Mouse (Mus musculus) G1E (cell line): Measurements from ENCODE around the gene Ms4a12. TPM values are rescaled to one million over a fixed set of nuclear protein-coding genes. Genes with fewer than 3 reads are reported as not detected.
"Not testable (repeated sequence)": the region's sequence is repeated elsewhere in the genome, so short reads cannot be mapped to it uniquely, and the experiment has no call there.

ENCODE experiments used
- ATAC-seq: 2 replicates; pipeline ENCODE4 v1.8.0; 2016; ENCODE audit warnings: mild to moderate bottlenecking; ENCODE audit not compliant: insufficient number of reproducible peaks, poor library complexity, low FRiP score, severe bottlenecking; ENCODE audit errors: extremely low read depth
- DNase-seq: peaks from one replicate; pipeline ENCODE4 v3.0.0; 2012; ENCODE audit warnings: low spot score
- H3K27me3 ChIP-seq: 2 replicates; pipeline ENCODE4 v1.6.1; 2012; ENCODE audit warnings: mild to moderate bottlenecking, low read length, inconsistent platforms; ENCODE audit not compliant: insufficient read depth
- H3K36me3 ChIP-seq: replicated peaks from 2 replicates; pipeline ENCODE3; 2012; ENCODE audit warnings: mild to moderate bottlenecking, inconsistent platforms
- H3K4me1 ChIP-seq: 2 replicates; pipeline ENCODE4 v1.6.1; 2012; ENCODE audit warnings: low read depth, low read length, inconsistent platforms, mixed read lengths; ENCODE audit not compliant: insufficient read depth
- H3K4me3 ChIP-seq: 2 replicates; pipeline ENCODE4 v1.5.1; 2012; ENCODE audit warnings: low read depth, mild to moderate bottlenecking, inconsistent platforms, low read length, moderate library complexity, mixed read lengths
- H3K9me3 ChIP-seq: replicated peaks from 2 replicates; pipeline ENCODE4 v1.6.1; 2012; ENCODE audit warnings: inconsistent platforms
- CTCF ChIP-seq: IDR thresholded peaks from 2 replicates; pipeline ENCODE4 v1.5.1; 2012; ENCODE audit warnings: low read depth, low read length, inconsistent platforms, mixed read lengths
- GATA1 ChIP-seq: IDR thresholded peaks from 2 replicates; pipeline ENCODE4 v1.6.1; 2012; ENCODE audit warnings: borderline replicate concordance, low read length, inconsistent platforms, mixed read lengths
- GATA2 ChIP-seq: IDR thresholded peaks from 2 replicates; pipeline ENCODE4 v1.6.1; 2012; ENCODE audit warnings: low read depth, low read length, inconsistent platforms, borderline replicate concordance
- POLR2AphosphoS5 ChIP-seq: IDR thresholded peaks from 2 replicates; pipeline ENCODE4 v1.6.1; 2012; ENCODE audit warnings: low read depth, low read length, inconsistent platforms; ENCODE audit not compliant: insufficient replicate concordance
- TAL1 ChIP-seq: conservative IDR thresholded peaks from 2 replicates; pipeline ENCODE4 v1.6.1; 2012; ENCODE audit warnings: low read depth, low read length, inconsistent platforms, mixed read lengths
- polyA plus RNA-seq: library from polyadenylated mRNA; stranded (reverse); fragments of >175 nt; gene quantifications from 2 replicates; pipeline ENCODE4 v1.2.3, GENCODE M21; 2012
- total RNA-seq, 2 experiments: library from RNA; stranded (forward) in 1 of 2; stranded (reverse) in 1 of 2; fragments of 200-1000 nt in 1 of 2; fragments of >200 nt in 1 of 2; fragmentation: Nextera tagmentation in 1 of 2; gene quantifications; 2 replicates each; pipeline ENCODE4 v1.2.3; 2014 to 2017

Gene Ms4a12
- total and polyA plus RNA-seq, 3 experiments, result 0.16 TPM; not detected in 2

DNA sequence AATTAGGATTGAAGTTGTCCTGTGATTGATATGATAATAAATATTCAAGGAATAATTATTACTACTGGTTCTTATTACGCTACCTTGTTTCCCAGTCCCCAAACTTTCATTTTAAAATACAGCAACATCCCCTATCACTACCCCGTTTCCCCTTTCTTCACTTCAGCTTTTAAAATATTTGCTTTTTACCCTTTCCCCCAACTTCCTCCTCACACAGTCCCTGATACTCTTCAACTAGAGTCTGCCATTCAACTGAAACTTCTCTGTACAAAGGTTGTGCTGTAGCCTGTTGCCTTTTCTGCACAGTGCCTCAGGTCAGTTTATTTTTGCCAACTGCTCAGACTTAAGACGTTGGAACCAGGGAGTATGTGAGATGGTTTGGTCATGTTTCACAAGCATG is 31.3 kb upstream of the Ms4a12 start:
- H3K36me3 ChIP-seq, result no peaks in the 10 kb centered on the region
- ATAC-seq, result no peak
- TF ChIP-seq POLR2AphosphoS5, result no peak
- TF ChIP-seq TAL1, result no peak
- no peak for TF ChIP-seq CTCF
- no peak for TF ChIP-seq GATA1
- no peak for TF ChIP-seq GATA2
- H3K9me3 ChIP-seq, result no peaks in the 10 kb centered on the region
- no peaks in the 10 kb centered on the region for H3K27me3 ChIP-seq
- H3K4me1 ChIP-seq, result no peaks in the 10 kb centered on the region
- DNase-seq, result no peak
- H3K4me3 ChIP-seq, result no peak overlapping the region

DNA sequence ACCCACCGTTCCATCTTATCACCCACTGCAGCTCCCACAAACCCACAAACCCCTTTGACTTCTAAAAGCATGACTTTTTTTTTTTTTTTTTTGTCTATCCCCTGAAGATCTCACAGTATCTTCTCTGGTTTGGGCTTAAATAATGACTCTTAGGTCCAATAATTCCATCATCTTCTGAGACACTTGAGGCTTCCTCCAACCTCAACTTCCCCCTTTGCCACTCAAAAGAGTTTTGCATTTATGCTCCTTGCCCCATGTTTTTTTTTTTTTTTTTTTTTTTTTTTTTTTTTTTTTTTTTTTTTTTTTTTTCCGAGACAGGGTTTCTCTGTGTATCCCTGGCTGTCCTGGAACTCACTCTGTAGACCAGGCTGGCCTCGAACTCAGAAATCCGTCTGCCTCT is 30.7 kb upstream of the Ms4a12 start:
- not testable (repeated sequence) for H3K4me3 ChIP-seq, H3K4me1 ChIP-seq, DNase-seq, H3K9me3 ChIP-seq, ATAC-seq, H3K27me3 ChIP-seq, H3K36me3 ChIP-seq

DNA sequence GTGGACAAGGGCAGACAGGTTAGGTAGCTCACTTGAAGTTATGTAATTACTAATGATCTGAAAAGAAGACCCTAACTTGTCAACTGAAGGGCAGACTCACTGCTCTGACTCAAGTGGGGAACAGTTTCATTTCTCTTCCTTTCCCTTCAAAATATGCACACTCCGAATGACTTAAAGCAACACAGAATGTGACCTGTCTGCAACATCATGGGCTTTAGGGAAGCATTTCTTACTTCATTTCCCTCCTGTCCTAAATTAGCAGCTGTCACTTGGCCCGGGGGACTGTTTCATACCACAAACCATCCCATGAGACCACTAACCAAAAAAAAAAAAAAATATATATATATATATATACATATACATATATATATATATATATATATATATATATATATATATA is 29.3 kb upstream of the Ms4a12 start:
- H3K4me1 ChIP-seq, result no peaks in the 10 kb centered on the region
- no peak for ATAC-seq
- H3K27me3 ChIP-seq, result no peaks in the 10 kb centered on the region
- no peaks in the 10 kb centered on the region for H3K9me3 ChIP-seq
- TF ChIP-seq GATA2 (no peak), TAL1 (no peak), CTCF (no peak), GATA1 (no peak), POLR2AphosphoS5 (no peak)
- no peak for DNase-seq
- H3K4me3 ChIP-seq, result no peak overlapping the region
- no peaks in the 10 kb centered on the region for H3K36me3 ChIP-seq

DNA sequence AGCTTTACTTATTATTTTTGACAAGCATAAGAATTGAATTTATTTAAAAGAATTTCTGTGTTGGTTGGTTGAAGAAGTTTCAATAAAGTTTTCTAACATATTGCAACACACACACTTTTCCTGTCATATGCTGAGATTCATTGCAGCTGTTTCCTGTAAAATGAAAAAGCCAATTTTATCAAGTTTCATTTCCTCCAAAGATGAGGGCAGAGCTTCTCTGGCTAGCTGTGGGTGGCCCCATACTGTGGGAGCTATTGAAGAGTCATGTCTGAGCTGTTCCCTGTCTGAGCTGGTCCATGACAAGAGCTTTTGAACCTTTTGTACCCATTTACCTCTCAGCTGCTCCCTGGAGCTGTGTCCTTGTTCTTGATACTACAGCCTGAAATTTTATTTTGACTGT is 12.0 kb upstream of the Ms4a12 start:
- no peaks in the 10 kb centered on the region for H3K27me3 ChIP-seq
- DNase-seq (no peak), ATAC-seq (no peak)
- H3K4me1 ChIP-seq, result no peaks in the 10 kb centered on the region
- TF ChIP-seq TAL1 (no peak), GATA1 (no peak), POLR2AphosphoS5 (no peak), CTCF (no peak)
- H3K9me3 ChIP-seq, result no peaks in the 10 kb centered on the region
- H3K36me3 ChIP-seq, result no peaks in the 10 kb centered on the region
- no peak overlapping the region for H3K4me3 ChIP-seq

DNA sequence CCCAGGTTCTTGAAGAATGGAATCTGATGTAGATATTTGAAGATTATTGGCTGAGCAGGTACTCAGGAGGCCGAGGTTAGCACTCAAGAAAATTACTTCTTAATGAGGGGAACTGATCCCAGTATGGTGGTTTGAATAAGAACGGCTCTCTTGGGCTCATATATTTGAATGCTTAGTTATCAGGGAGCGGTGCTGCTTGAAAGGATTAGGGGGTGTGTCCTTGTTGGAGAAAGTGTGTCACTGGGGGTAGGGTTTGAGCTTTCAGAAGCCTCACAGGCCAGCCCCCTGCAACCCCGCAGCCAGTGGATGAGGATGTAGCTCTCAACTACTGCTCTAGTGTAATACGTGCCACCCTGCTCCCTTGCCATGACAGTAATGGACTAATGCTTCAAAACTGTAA is 10.3 kb upstream of the Ms4a12 start:
- TF ChIP-seq POLR2AphosphoS5, result no peak
- no peak for TF ChIP-seq CTCF
- no peak for TF ChIP-seq GATA2
- no peak for TF ChIP-seq GATA1
- no peak for TF ChIP-seq TAL1
- Histone ChIP-seq H3K4me1 (no peaks in the 10 kb centered on the region), H3K9me3 (no peaks in the 10 kb centered on the region), H3K36me3 (no peaks in the 10 kb centered on the region), H3K27me3 (no peaks in the 10 kb centered on the region), H3K4me3 (no peak overlapping the region)
- ATAC-seq (no peak), DNase-seq (no peak)

DNA sequence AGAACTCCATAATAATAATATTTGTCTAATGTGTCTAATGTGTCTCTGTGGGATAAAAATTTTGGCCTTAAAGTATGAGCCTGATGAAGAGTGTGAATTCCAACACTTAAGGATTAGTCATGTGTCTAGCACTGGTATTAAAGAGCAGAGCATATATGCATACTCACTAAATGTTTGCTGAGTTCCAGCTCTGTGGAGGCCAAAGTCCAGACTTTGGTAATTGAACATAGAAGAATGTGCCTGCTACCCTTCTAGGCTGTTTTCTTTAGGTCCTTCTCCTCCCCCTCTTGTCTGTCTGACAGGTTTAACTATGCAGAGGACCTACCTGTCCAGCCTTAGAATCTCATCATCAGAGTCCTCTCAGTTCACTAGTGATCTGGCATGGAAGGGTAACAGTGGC is 3.6 kb upstream of the Ms4a12 start:
- ATAC-seq, result no peak
- TF ChIP-seq TAL1, result no peak
- no peak for TF ChIP-seq CTCF
- no peak for TF ChIP-seq GATA1
- TF ChIP-seq POLR2AphosphoS5, result no peak
- no peak for TF ChIP-seq GATA2
- H3K27me3 ChIP-seq, result no peaks in the 10 kb centered on the region
- H3K4me3 ChIP-seq, result no peak overlapping the region
- no peak for DNase-seq
- H3K9me3 ChIP-seq, result no peaks in the 10 kb centered on the region
- H3K36me3 ChIP-seq, result no peaks in the 10 kb centered on the region
- no peaks in the 10 kb centered on the region for H3K4me1 ChIP-seq

DNA sequence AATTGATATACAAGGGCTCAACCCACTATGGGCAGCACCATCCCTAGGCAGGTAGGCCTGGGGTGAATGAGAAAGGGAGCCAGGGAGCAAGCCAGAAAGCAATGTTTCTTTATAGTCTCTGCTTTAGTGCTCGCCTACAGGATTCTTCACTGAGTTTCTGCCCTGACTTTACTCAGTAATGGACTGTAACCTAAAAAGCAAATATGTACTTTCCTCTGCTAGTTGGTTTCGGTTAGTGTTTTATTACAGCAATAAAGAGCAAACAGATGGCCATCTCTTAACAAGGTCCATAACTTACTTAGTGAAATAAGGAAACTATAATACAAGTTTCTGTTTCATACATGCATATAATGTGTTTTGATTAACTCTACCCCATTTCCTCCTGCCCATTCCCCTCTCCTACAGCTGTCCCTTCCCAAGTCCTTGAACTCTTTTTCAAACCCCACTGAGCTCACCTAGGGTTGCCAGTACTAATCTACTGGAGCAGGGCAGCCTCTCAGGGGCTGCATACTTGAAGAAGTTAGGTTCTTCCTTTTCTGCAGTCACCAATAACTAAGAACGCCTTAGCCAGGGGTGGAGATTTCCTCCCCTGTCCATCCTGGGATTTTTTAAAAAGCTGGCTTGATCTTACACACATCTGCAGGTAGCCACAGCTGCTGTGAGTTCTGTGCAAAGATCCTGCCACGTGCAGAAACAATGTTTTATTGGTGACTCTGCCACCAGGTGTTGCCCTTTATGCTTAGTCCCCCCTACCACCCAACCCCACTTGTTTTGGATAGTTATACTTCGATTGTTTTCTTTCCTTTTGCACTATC is 2.9 kb upstream of the Ms4a12 start:
- Histone ChIP-seq H3K4me1 (no peaks in the 10 kb centered on the region), H3K9me3 (no peaks in the 10 kb centered on the region), H3K4me3 (no peak overlapping the region), H3K36me3 (no peaks in the 10 kb centered on the region), H3K27me3 (no peaks in the 10 kb centered on the region)
- no peak for ATAC-seq
- no peak for DNase-seq
- no peak for TF ChIP-seq TAL1
- TF ChIP-seq GATA2, result no peak
- TF ChIP-seq POLR2AphosphoS5, result no peak
- TF ChIP-seq GATA1, result no peak
- no peak for TF ChIP-seq CTCF
